Mouse (Mus musculus) ES-CJ7 (cell line): Measurements from ENCODE around the gene Gm12185.
"Not testable (repeated sequence)": the region's sequence is repeated elsewhere in the genome, so short reads cannot be mapped to it uniquely, and the experiment has no call there.

Source experiments
- DNase-seq: peaks from one replicate; pipeline ENCODE4 v3.0.0; 2011; ENCODE audit warnings: low read depth, low spot score

The Gm12185 gene

DNA sequence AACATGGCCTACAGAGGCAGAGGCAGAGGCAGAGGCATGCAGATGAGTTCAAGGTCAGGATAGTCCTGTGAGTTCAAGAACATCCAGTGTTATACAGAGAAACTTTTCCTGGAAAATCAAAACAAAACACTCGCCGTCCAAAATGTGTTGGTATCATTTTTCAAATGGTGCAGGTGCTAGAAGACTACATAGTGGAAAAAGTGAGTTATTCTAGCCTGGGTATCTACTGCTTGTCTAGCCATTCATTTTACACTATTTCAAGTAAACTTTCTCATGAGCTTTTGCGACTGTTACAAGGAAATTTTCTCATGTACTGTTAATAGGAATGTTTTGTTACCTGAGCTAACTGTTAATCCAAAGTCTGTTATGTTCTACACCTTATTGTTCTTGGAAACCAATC lies 73.6 kb downstream of the Gm12185 start:
- DNase-seq = no peak

DNA sequence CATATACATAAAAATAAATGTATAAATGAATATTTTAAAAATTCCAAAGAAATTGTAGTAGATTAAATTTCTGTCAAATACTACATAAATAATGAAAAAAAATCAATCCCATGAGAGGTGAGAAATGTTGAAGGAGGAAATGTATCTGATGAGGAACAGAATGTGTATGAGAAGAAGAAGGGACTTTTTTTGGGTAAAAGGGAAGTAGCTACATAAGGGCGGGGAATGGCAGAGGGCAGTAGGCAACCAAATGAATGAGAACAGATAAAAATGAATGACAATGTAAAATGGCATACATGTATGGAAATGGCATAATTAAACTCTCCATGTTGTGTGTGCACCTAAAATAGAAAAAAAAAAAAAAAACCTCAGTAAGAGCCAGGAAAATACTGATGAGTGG lies 78.4 kb downstream of the Gm12185 start:
- DNase-seq = no peak

DNA sequence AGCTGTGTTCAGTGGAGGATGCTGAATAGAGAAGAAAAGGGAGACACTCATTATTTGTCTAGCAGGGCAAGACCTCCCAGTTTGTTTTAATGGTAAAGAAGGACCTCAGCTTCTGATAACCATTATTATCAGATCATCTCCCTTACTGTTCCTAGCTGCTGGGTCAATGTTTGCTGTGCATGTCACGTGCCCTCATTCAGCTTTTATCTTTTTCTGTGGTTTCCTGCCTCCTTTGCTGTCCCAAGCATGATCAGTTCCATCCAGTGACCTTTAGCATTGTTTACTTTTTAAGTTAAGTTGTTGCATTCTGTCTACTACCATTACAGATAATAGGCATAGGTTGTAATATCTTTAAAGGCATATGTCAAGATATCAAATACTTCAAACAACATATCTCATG lies 83.6 kb downstream of the Gm12185 start:
- DNase-seq = no peak

DNA sequence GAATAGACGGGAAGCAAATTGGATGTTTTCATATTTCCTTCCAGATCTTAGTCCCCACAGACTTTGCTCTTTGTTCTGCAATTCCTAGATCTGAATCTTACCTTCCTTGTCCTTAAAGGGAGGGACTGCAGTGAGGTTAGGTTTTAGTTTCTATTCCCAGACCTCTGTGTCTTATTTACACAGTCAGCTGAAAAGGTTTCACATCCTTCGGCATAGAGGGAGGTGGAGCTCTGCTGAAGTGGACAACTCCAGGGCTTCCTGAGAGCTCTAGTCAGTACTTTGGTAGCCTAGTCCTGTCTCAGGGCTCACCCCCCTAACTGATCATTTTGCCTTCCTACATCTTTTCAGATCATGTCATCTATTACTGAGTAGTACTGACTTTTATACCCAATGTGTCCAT lies 90.0 kb downstream of the Gm12185 start, which contains the start of gene Gm5431:
Gene Gm5431 (minus strand): TSS at position 194 of the 400 bp plus-strand sequence.
- DNase-seq = no peak

DNA sequence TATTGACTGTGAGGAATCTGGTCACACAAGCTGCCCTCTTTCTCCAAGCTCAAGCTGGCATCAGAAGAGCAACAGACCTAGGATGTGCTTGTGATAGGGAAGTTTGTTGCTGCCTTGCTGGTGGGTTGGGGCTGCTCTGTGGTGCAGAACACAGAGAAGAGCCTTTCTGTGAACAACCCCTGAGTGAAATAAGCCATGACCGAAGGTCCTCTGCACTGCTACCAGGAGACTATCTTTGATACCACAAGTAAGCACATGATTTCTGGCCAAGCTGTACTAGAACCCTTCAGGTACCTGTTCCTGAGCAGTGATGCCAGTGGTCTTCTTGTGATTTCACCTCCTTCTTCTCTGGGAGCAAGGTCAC lies 90.5 kb downstream of the Gm12185 start:
- not testable (repeated sequence) for DNase-seq

DNA sequence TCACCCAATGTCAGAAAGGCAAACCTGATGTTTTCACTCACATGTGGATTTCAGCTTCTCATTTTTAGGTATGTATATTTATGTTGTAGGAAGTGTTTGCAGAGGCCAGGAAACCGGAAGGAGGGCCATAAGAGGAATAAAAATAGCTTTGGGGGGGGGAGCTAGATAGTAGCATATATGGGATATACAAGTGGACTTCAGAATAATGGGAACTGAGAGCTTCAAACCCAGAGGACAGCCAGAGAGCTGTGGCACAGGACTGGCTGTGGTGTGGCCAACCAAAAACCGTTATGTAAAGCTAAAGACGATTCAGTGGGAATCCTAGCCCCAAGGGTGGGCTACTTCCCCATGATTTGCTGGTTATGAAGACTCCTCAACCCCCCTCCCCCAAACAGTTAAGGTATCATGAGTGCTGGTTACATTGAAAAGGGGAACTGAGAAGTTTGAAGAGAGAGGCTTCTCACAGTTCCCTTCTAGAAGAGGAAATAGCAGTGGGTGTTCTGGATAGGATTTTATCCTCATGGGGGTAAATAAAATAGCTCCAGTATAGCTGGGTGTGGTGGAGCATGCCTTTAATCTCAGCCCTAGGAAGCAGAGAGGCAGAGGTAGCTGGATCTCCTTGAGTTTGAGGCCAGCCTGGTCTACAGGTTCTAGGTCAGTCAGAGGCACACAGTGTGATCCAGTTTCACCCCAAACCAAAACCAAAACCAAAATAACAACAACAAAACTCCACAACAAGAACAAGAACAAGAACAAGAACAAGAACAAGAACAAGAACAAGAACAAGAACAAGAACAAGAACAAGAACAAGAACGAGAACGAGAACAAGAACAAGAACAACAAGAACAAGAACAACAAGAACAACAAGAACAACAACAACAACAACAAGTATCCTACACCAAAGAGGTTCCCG lies 91.1 kb downstream of the Gm12185 start:
- DNase-seq = not testable (repeated sequence)

DNA sequence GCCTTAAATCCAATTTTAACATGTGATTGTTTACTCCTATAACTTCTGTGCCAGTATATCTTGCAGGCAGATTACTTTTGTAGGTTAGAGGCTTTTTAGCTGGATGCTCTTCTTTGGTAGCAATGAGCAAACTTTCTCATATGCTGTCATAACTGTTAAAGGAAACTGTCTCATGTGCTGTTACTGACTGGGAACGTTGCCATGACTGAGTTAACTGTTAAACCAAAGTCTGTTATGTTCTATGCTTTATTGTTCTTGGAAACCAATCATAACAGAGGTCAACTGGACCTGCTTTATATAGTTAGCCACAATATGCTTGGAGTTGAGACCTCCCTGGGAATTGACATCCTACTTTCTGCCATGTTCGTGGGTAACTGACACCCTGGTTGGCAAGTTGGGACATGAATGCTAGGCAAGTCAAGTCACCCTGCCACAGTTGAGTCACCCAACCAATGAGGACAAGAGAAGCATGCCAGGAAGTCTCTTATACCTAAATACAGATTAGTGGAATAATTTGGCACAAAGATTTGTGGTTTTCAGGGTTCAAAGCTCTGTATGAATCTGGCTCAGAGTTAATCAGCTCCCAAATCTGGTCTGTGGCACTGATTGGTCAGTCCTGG lies 93.1 kb downstream of the Gm12185 start:
- no peak for DNase-seq

DNA sequence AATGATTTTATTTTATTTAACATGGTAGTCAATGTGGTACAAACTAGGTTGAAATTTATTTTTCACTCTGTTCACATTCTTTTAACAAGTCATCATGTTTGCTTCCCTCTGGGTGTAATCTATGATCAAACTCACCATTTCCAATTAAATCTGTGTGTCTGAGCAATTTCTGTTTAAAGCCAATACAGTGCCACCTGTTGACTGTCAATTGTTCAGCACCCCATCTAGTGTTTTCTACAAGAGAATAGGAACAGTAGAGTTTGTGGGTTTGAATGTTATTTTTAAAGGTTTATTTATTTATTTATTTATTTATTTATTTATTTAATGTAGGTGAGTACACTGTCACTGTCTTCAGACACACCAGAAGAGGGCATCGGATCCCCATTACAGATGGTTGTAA lies 115.3 kb downstream of the Gm12185 start:
- no peak for DNase-seq

DNA sequence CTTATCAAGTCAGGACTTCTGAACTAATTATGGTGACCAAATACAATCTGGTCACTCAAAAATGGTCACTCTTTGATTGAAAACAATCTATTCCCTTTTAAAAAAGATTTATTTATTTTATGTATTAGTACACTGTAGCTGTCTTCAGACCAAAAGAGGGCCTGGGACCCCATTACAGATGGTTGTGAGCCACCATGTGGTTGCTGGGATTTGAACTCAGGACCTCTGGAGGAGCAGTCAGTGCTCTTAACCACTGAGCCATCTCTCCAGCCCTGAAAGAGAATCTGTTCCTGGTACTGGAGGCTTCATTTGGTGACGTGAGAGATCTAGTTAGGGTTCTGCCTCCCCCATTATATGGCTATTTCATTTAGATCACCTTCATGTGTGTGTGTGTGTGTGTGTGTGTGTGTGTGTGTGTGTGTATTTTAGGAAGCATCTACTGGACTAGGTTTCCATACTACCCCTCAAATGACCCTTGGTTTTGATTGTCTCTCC lies 116.6 kb downstream of the Gm12185 start:
- not testable (repeated sequence) for DNase-seq

DNA sequence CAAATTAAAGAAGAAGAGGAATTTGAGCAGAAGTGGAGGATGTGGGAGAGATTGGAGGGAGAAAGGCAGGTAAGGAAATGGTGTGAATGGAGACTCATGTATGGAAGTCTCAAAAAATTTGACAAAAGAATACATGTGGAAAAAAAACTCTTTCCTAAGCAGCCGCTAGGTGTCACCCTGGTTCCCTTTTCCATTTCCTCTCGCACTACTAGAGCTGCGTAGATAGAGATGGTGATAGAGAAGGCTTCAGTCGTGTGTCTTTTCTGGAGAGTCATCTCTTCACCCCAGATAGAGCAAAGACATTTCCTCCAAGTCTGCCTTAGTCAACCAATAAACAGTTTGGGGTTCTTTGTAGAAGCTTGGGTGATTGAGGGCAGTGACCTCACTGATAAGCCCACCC lies 117.6 kb downstream of the Gm12185 start:
- peak; percentile 56 for DNase-seq

DNA sequence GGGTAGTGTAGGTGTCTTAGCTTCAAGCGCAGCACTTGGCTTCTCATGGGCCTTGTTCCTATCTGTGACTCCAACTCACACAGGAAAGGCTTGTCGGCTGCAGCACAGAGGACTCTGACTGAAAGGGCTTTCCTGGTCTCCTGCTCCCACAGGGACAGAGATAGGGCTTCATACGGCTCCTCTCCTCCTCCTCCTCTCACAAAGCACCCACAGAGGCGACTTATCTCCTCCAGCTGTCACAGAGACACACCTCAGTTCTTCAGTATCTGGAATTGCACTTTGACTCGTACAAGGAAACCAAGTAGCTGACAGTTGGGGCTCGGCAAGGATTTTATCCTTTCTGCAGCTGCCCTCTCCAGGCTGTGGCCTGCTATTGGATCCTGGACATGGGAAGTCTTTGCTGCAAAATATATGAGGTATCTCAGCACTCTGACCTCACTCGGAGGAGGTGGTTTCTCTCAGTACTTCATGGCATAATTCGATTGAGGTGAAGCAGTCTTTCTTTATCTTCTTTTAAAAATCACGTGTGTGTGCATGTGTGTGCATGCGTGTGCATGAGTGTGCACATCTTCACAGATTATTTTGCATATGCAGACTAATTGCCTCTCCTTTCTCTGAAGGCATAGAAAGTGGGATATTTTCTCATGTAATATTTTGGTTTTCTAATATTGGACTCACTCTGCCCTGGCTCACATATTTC lies 118.3 kb downstream of the Gm12185 start:
- DNase-seq = no peak

DNA sequence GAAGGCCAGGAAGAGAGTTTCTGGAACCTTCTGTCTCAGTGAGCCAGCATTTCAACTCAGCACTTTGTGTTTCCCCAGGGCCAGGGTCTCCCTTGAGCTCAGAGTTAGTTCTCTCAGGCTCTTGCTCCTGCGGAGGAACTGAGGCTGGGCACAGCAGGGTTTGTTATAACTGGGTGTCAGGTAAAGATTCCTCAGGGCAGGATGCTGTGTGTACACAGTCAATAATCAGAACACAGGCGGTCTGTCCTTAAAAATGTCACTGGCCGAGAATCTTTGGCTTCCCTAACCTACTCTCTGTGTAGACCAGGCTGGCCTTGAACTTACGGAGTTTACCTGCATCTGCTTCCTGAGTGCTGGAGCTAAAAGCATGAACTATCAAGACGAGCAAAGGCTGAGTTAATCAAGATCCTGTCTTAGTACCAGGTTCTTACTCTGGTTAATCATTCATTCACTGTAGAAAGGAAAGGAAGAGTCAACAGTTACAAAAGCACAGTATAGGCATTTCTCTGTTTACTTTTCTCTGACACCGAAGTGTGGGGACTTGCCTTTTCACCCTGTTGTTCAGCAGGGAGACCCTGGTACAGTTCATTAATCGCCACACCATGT lies 119.2 kb downstream of the Gm12185 start:
- no peak for DNase-seq

DNA sequence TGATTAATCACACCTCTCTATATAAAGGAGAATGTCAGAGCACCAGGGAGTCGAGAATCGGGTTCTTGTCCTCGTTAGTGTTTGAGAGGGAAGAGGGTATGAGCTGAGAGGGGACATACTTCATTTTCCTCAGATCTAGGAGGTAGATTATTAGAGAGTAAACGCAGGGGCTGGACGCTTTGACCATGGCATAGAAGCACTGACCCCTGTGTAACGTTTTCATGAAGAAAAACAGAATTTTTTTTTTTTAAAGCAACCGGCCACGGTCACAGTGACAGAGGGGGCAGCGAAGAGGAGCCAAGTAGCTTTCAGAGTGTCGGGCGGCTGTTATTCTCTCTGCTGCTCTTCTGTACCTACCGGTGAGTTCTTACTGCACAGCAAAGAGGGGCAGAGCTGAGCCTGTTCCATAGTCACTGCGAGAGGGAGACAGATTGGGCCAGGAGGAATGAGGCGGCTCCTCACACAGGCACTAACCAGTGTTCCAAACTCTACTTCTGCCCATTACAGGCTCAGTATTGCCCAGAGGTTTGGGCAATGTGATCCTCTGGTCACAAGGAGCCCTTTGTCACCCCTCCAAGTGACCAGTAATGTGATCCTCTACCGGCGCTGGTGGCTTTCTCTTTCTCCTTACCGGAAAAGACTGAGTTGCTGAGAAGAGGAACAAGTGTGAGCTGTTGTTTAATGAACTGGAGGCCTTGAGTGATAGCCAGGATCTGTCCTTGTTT lies 120.0 kb downstream of the Gm12185 start:
- no peak for DNase-seq

DNA sequence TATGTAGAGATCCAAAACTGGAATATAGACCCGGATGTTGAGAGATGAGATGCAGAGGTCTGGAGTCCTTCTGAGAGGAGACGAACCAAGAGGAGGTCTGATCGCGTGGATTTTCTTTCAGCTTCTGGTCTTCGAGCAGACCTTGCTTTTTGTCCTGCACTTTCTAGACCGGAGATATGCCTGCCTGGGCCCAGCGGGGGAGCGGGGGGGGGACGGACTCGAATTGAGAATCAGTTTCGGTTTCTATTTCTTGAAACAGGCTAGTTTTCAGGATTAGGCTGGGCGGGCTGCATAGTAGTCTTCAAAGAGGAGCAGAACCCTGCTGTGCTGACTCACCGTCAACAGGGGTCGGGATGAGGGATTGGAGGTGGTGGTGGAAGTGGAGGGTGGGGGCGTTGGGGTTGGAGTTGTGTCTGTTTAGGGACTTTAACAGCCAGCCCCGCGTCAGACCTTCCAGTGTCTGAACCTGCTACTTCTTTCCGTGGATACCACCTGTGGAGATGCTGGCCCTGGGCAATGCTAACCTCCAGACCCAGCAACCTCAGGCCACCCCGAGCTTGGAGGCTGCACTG lies 120.7 kb downstream of the Gm12185 start, which contains the start of gene Irgm1:
Gene Irgm1 (minus strand): TSS at position 483 of the 572 bp plus-strand sequence.
- DNase-seq = peak; percentile 81

DNA sequence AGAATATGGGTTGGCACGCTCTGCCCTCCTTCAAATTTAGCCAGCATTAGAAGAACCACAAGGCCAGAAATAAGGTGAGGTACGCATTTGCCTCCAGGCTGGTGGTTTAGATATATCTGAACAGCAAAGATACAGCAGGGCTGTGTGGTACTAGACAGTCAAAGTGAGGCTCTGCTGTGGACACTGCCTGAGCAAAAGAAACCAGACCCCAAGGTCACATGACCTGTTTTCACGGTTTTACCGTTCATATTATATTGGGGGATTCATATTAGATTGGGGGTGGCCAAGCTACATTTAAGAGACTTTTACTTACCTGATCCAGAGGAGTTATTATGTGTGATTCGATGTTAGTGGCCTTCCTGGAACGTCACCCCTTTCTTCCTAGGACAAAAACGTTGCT lies 121.2 kb downstream of the Gm12185 start:
- DNase-seq = no peak

DNA sequence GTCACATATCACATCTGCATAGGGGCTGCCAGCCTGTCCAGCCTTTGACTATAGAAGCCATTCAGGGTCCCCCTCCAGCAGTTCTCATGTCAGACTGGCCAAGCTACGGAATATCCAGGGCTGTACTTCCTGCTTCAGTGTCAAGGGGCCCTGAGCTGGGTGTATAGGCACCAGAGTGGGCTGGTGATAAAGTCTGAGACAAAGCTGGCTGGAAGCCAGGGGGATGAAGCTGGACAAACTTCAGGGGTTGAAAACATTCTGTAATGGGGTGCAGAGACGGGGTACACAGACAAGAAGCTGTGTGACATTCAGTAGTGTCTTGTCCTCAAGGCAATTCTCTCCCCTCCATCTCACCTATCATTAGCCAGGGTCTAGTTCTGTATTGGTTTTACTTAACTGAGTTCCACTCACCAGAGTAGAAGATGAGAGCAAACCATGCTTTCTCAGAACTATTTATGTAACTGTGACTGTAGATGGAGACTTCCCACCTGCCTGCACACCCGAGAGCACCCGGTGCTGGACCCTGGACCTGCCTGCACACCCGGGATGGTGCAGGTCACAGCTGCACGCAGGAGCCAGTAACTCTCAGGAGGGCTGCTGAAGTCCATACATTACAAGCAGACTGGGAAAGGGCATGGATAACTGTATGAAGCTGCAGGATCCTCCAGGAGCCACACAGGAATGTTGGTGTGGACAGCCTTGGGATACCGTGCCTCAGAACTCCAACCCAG lies 122.5 kb downstream of the Gm12185 start:
- DNase-seq = no peak

DNA sequence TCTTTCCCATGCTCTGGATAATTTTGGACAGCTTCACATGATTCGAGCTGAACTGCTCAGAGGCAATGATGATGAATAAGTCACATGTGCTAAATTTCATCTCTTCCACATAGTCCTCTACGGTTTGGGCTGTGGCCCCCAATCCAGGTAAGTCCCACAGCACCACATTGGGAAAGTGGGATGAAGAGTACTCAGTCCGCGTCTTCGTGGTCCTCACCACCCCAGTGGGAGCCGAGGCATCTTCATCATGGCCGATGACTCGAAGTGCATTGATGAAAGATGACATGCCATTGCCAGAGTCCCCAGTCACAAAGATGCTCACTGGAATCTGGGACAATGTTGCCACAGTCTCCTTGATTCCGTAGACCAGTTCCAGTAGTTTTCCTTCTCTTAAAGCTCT lies 125.5 kb downstream of the Gm12185 start:
- DNase-seq = no peak

DNA sequence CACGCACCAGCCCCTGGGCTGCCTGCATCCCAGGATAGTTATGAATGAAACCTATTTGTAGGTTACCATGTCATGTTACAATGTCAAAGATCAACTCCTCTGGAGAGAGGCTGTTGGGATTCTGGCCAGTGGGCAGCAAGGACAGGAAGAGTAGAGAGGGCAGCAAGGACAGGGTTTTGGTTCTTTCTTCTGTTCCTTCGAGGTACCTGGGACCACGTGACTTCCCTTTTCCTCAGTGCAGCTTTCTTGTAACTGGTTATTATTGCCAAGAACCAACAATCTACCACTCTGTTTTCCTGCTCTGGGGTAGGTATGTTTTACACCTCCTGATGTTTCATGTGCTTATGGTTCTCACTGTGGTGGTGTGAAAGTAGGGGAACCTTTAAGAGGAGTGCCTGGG lies 128.2 kb downstream of the Gm12185 start:
- no peak for DNase-seq

DNA sequence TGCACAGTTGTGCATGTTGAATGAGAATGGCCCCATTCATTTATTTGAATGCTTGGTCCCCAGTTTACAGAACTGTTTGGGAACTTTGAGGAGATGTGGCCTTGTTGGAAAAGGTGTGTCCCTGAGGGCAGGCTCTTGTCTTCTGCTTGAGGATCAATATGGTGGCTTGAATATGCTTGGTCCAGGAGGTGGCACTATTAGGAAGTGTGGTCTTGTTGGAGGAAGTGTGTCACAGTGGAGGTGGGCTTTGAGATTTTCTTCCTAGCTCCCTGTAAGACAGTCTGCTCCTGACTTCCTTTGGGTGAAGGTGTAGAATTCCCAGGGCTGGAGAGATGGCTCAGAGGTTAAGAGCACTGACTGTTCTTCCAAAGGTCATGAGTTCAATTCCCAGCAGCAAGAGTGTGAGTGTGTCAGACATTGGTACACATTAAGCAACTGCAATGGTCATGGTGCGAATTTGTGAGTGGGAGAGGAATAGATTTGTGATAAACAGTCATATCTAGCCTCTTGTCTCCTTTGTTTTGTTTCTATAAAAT lies 129.2 kb downstream of the Gm12185 start:
- peak; percentile 67 for DNase-seq

DNA sequence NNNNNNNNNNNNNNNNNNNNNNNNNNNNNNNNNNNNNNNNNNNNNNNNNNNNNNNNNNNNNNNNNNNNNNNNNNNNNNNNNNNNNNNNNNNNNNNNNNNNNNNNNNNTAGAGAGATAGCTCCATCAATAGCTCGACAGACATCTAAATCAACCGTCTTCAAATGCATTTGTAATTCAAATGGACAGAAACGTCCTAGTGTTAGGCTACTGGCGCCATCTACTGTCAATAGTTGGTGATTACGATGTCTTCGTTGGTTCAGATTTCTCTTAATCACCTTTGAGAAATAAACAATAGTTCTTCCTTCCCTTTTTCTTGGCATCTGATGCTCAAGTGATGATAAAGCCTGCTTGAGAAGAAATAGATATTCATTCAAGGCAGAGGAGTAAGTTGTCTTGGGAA lies 133.0 kb downstream of the Gm12185 start:
- peak; percentile 81 for DNase-seq
